Mouse (Mus musculus): ENCODE data around the gene Sncg.
A peak's percentile ranks its signal among the peaks of the same experiment; 100 is the strongest.
"Not testable (repeated sequence)": the region's sequence is repeated elsewhere in the genome, so short reads cannot be mapped to it uniquely, and the experiment has no call there.

Sncg gene

DNA sequence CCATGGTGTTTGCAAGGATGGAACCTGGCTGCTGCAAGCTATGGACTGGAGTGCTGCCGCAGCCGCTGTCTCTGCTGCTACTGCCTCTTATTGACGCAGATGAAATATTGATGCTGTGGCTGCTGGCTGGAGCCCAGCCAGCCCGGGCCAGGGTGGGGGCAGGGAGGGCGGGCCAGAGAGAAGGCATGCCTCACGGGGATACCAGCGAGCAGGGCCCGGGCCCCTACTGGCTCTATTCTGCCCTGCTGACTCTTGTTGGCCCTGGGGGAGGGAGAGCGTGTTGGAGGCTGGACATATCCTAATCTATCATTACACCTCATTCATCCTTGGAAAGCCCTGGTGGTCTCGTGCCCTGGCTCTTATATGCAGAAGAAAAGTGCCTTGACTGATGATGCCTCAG is at the start of gene Sncg:
Sncg (minus strand) TSS at position 213 of the 400 bp plus-strand sequence.
- DNase-seq (ENCODE audit: low spot score in 2 of 2): no peak

GRCm38 (mm10) chr14:34421078-34421477 is 46.5 kb upstream of the Sncg start:
- DNase-seq (ENCODE audit: low spot score in 2 of 2): no peak

- no peak for DNase-seq (ENCODE audit: low spot score in 2 of 2)
Measured at GRCm38 (mm10) chr14:34417501-34417900, 42.9 kb upstream of the Sncg start.

DNA sequence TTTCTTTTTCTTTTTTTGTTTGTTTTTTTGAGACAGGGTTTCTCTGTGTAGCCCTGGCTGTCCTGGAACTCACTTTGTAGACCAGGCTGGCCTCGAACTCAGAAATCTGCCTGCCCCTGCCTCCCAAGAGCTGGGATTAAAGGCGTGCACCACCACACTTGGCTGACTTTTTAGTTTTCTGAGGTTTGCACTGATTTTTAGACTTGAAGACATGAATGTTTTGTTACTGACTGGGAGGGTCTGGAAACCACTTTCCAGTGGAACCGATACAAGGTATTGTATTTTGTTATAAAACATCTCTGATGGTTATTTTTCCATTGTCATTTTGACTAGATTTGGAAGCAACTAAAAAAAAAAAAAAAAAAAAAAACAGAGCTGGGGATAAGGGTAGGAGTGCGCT is 42.4 kb upstream of the Sncg start:
- DNase-seq (ENCODE audit: low spot score in 2 of 2): not testable (repeated sequence)

GRCm38 (mm10) chr14:34412164-34412896 is 37.7 kb upstream of the Sncg start:
- no peak for DNase-seq (ENCODE audit: low spot score in 2 of 2)

DNA sequence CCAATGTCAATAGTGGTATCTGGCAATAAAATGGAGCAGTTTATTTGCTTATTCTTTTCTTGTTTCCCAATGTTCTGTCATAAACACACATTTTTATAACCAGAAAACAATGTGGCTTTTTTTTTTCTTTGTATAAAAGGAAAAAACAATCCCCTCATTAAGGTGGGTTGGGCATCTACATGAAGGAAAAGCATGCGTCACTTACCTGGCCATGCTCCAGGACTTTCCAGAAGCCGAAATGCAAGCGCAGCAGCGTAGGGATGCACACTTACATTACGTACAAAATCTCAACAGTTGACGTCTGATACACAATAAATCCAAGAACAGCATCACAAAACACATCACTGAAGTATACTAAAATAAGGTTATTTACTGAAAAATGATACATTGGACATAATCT is 36.1 kb upstream of the Sncg start:
- DNase-seq (ENCODE audit: low spot score in 2 of 2): no peak

GRCm38 (mm10) chr14:34403424-34403823 is 28.8 kb upstream of the Sncg start:
- no peak for DNase-seq (ENCODE audit: low spot score in 2 of 2)

DNA sequence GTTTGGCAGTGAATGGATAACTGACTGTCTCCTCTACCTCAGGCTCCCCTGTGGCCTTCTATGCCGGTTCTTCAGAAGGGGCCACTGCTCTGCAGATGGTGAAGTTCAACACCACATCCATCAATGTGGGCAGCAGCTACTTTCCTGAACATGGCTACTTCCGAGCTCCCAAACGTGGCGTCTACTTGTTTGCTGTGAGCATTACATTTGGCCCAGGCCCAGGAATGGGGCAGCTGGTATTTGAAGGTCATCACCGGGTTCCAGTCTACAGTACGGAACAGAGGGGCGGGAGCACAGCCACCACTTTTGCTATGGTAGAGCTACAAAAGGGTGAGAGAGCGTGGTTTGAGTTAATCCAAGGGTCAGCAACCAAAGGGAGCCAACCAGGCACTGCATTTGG is 28.3 kb upstream of the Sncg start:
- no peak for DNase-seq (ENCODE audit: low spot score in 2 of 2)

DNA sequence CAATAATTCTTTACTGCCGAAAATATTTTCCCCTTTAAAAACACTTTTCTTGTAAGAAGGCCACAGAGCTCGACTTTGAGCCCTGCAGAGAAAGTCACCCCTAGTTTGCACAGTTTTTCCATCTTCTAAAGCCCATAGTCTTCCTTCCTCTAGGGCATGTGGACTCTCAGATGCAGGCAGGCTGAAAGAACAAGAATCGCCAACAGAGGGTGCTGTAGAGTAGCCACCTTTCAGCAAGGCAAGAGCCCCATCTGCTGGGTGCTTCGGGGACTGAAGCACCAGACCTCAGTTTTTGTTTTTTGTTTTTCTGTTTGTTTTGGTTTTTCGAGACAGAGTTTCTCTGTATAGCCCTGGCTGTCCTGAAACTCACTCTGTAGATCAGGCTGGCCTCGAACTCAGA is 26.5 kb upstream of the Sncg start:
- DNase-seq (ENCODE audit: low spot score in 2 of 2): peak; percentile 61 to 73

DNA sequence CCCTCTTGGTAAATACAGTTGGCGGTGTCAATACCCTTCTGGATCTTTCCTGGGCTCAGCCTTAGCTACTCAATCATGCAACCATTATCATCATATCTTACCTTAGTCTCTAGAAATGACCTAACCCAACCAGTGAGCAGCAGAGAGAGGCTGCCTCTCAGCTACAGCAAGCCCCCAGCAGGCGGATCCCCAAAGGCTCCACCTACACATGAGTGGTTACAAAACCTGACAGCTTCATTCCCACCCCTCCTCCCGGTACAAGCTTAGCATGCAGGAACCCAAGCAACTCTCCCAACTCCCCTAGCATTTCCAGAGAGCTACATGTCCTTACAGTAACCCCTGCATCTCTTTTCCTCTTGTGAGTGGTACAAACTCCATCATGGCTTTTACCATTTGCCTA is 25.4 kb upstream of the Sncg start:
- DNase-seq (ENCODE audit: low spot score in 2 of 2): no peak

DNA sequence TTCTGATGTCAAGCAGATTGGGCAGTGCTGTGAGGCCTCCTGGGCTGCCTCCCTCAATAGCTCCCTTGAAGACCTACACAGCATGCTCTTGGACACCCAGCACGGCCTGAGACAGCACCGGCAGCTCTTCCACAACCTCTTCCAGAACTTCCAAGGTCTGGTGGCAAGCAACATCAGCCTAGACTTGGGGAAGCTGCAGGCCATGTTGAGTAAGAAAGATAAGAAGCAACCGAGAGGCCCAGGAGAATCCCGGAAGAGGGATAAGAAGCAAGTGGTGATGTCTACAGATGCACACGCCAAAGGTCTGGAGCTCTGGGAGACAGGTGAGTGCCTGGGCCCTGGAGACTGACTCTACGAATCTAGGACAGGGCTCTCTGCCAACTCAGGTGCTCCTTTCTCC is 24.7 kb upstream of the Sncg start:
- DNase-seq (ENCODE audit: low spot score in 2 of 2): no peak

DNA sequence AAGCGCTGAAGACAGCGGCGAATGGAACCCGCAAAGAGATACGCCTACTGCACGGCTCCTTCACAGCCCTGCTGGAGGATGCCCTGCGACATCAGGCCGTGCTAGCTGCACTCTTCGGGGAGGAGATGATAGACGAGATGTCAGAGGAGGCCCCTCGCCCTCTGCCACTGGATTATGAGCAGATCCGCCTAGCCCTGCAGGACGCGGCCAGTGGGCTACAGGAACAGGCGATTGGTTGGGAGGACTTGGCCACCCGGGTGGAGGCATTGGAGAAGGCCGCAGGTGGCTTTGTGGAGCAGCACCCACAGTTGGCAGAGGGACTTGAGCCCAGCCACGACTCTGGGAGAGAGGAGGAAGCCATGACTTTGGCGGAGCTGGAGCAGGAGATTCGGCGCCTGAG is 24.3 kb upstream of the Sncg start:
- no peak for DNase-seq (ENCODE audit: low spot score in 2 of 2)

DNA sequence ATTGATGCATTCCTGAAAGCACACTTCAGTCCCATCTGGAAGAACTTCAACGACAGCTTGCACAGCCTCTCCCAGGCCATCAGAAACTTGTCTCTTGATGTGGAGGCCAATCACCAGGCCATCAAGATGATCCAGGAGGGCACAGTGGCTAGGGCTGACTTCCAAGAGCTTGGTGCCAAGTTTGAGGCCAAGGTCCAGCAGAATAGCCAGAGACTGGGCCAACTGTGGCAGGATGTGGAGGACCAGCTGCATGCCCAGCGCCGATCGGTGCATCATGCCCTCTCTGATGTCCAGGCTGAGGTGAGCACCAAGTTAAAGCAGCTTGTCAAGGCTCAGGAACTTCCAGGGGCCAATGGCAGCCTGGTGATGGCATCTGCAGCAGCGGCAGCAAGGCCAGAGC is 23.3 kb upstream of the Sncg start:
- no peak for DNase-seq (ENCODE audit: low spot score in 2 of 2)

GRCm38 (mm10) chr14:34393295-34393694 is 18.7 kb upstream of the Sncg start:
- no peak for DNase-seq (ENCODE audit: low spot score in 2 of 2)

DNA sequence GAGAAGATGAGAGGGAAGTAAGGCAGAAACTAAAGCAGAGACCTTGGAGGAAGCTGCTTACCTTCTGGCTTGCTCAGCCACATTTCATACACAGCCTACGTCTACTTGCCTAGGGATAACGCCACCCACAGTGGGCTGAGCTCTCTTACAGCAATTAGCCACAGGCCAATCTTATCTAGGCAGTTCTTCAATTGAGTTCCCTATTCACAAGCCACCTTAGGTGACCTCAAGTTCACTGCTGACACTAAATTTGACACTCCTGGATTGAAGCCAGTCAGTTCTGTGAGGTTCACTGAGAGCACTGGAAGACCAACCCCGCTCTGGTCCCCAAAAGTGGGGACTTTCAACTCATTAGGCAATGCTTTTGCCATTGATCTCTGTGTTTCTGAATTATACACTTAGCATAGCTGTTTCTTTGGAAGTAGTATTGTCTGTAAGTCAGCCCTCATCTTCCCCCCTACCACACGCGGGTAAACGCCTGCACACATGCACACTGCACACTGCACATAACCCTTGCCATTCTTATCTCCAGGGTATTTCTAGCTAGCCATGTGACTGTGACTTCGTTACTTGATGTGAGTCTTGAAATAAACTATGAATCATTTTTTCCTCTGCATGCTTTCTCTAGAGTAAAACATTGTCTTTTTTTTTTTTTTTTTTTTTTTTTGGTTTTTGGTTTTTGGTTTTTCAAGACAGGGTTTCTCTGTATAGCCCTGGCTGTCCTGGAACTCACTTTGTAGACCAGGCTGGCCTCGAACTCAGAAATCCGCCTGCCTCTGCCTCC is 8.5 kb upstream of the Sncg start:
- DNase-seq (ENCODE audit: low spot score in 2 of 2): no peak

DNA sequence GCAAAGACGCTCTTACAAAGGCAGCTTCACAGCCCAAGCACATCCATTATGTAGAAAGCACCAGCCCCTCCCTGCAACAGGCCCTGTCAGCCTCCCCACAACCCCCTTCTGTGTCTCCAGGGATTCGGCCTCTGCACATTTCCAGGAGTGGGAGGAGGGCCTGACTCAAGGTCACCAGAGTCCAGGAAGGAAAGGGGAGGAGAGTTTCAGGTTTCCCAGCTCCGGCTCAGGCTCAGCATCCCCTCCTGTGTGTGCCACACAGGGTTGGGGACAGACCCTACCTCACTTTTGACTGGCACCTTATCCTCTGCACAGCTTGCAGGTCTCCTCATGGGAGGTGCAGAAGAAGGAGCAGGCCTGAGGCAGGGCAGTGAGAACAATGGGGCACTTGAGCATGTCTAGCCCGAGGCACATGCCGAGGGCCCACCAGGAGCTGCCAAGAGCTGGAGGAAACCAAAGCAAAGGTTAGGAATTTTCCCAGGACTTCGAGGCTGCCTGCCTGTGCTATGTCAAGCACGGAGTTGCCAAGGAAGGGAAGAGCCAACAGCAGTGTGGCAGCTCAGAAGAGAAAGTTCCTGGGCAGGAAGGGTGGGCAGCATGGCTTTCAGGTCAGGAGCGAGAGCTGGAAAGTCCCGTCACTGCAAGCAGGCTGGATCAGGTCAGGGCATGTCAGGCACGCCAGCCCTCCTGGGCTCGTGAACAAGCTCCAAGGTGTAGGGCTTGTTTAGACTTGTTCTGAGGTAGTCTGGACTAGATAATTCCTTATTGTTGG is 4.2 kb upstream of the Sncg start:
- no peak for DNase-seq (ENCODE audit: low spot score in 2 of 2)

GRCm38 (mm10) chr14:34377121-34377520 is 2.5 kb upstream of the Sncg start:
- DNase-seq (ENCODE audit: low spot score in 2 of 2): no peak

- DNase-seq (ENCODE audit: low spot score in 2 of 2): no peak
Measured at GRCm38 (mm10) chr14:34375941-34376340, 1.4 kb upstream of the Sncg start.

DNA sequence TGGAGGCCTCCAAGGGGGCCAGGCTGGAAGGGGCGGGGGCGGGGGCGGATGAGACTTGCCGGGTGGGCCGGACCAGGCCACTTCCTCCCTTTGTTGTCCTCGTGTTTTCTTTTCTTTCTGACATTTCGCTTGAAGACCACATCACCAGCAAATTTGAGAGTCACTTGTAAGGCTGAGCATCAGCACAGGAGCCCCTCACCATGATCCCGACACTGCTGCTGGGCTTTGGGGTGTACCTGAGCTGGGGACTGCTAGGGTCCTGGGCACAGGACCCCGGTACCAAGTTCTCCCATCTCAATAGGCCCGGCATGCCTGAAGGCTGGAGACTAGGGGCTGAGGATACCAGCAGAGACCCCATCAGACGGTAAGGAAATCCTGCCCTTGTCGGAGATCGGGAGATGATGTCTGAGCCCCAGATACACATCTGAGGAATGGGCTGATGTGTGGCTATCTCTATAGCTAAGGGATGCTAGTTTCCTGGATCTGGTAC is 871 bp upstream of the Sncg start, which contains the start of gene Mmrn2:
Mmrn2 (plus strand) TSS at position 51 of the 490 bp plus-strand sequence.
- no peak for DNase-seq (ENCODE audit: low spot score in 2 of 2)

GRCm38 (mm10) chr14:34373581-34373980 is 1.0 kb downstream of the Sncg start:
- no peak for DNase-seq (ENCODE audit: low spot score in 2 of 2)

DNA sequence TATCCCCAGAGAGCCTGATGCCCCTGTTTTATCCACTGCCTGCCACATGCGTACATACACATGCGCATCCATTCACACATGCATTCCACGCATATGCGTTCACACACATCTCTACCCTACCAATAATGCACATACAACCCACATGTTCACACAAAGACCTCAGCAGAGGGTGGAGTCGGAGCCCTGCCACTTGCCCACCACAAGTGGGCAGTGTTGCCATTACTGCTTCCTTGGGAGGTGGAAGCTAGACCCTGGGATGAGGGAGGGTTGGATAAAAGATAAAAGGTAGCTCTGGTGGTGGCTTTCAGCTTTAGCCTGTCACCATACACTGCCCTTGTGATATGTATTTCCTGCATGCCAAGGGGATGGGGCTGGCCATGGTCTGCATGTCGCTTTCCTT is 1.9 kb downstream of the Sncg start:
- DNase-seq (ENCODE audit: low spot score in 2 of 2): no peak

DNA sequence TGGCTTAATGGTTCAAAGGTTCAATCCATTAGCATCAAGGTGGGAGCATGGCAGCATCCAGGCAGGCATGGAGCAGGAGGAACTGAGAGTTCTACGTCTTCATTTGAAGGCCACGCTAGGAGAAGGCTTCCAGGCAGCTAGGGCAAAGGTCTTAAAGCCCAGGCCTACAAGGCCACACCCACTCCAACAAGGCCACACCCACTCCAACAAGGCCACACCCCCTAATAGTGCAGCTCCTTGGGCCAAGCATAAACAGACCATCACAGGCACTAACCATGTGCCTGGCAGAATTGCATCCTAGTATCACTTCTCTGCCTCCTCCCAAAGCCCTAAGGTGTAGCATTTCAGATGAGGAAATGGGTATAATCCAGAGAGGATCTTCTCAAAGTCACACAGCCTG is 2.8 kb downstream of the Sncg start:
- no peak for DNase-seq (ENCODE audit: low spot score in 2 of 2)

Measured in natural killer cell, adult 2 months (primary cell).